Mouse (Mus musculus) G1E (cell line): Measurements from ENCODE around the gene Olfr191.

Experiments
- CTCF ChIP-seq: IDR thresholded peaks from 2 replicates; pipeline ENCODE4 v1.5.1; 2012; ENCODE audit warnings: low read depth, low read length, inconsistent platforms, mixed read lengths
- GATA1 ChIP-seq: IDR thresholded peaks from 2 replicates; pipeline ENCODE4 v1.6.1; 2012; ENCODE audit warnings: borderline replicate concordance, low read length, inconsistent platforms, mixed read lengths
- POLR2AphosphoS5 ChIP-seq: IDR thresholded peaks from 2 replicates; pipeline ENCODE4 v1.6.1; 2012; ENCODE audit warnings: low read depth, low read length, inconsistent platforms; ENCODE audit not compliant: insufficient replicate concordance
- TAL1 ChIP-seq: conservative IDR thresholded peaks from 2 replicates; pipeline ENCODE4 v1.6.1; 2012; ENCODE audit warnings: low read depth, low read length, inconsistent platforms, mixed read lengths

DNA sequence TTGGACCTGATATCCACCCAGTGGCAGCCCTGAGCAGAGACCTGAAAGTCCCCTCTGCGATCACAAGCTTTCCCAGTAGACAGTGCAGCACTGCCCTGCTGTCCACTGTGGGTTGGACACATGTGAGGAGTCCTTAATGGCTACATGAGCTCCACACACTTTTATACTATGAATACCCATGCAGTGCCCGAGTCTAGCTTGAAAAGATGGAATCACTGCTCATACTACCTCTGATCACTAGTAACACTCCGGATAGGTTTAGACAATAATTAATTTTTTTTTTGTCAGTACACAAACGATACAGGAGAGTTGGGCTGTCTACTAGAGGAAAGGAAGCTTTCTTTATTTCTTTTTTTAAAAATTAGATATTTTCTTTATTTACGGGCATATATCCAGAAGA is 11.7 kb downstream of the Olfr191 start, which contains the start of gene Olfr190:
- TF ChIP-seq CTCF (no peak), POLR2AphosphoS5 (no peak), GATA1 (no peak), TAL1 (no peak)
